Mouse (Mus musculus) liver, embryonic 12.5 days (tissue): Measurements from ENCODE around the gene Casz1. TPM values are rescaled to one million over a fixed set of nuclear protein-coding genes. Genes with fewer than 3 reads are reported as not detected.

Experiments
- ATAC-seq: fragments of 200-750 bp; cut with Nextera tagmentation; 2 replicates; pipeline ENCODE4 v1.8.0; 2017; ENCODE audit warnings: moderate number of reproducible peaks, mild to moderate bottlenecking, moderate library complexity
- H3K27ac ChIP-seq: fragments of 300-500 bp; sonication (generic); 2 replicates; pipeline ENCODE4 v1.5.1; 2016; ENCODE audit warnings: mild to moderate bottlenecking
- H3K27me3 ChIP-seq: fragments of 300-500 bp; sonication (generic); replicated peaks from 2 replicates; pipeline ENCODE4 v1.6.1; 2016; ENCODE audit warnings: mild to moderate bottlenecking, moderate library complexity
- H3K36me3 ChIP-seq: fragments of 300-500 bp; sonication (generic); 2 replicates; pipeline ENCODE4 v1.6.1; 2016; ENCODE audit warnings: mild to moderate bottlenecking, moderate library complexity
- H3K4me1 ChIP-seq: fragments of 300-500 bp; sonication (generic); 2 replicates; pipeline ENCODE4 v1.6.1; 2016
- H3K4me2 ChIP-seq: fragments of 300-500 bp; sonication (generic); 2 replicates; pipeline ENCODE4 v1.6.1; 2016; ENCODE audit warnings: mild to moderate bottlenecking, moderate library complexity
- H3K4me3 ChIP-seq: fragments of 300-500 bp; sonication (generic); 2 replicates; pipeline ENCODE4 v1.5.1; 2016; ENCODE audit warnings: mild to moderate bottlenecking, moderate library complexity
- H3K9ac ChIP-seq: fragments of 300-500 bp; sonication (generic); 2 replicates; pipeline ENCODE4 v1.6.1; 2016; ENCODE audit warnings: mild to moderate bottlenecking, moderate library complexity
- H3K9me3 ChIP-seq: fragments of 300-500 bp; sonication (generic); replicated peaks from 2 replicates; pipeline ENCODE4 v1.6.1; 2016; ENCODE audit warnings: mild to moderate bottlenecking, moderate library complexity
- WGBS: fragments of 180-500 bp; shearing (Covaris S2); methylation state at CpG from one replicate; pipeline ENCODE4 v1.1.7; 2016; ENCODE audit not compliant: insufficient replicate concordance; 5-methylcytosine and 5-hydroxymethylcytosine counted together
- polyA plus RNA-seq: library from polyadenylated mRNA; unstranded; fragments of >200 nt; fragmentation: Nextera tagmentation; extraction: Ambion mirVana; gene quantifications from 2 replicates; pipeline ENCODE4 v1.2.1, GENCODE M21; 2016

The Casz1 gene
- polyA plus RNA-seq, 1 experiment from 2014 or later: 0.50 TPM

- no peaks in the 10 kb centered on the region for H3K36me3 ChIP-seq
- no peak overlapping the region for H3K4me2 ChIP-seq
- WGBS: 71% methylated on average over 14 of the region's 14 CpGs
- no peak overlapping the region for H3K9ac ChIP-seq
- peaks cover 10% of the 10 kb centered on the region for H3K4me1 ChIP-seq
- no peak overlapping the region for H3K4me3 ChIP-seq
- H3K27ac ChIP-seq: no peak overlapping the region
- H3K27me3 ChIP-seq: peaks cover 91% of the 10 kb centered on the region
- no peak for ATAC-seq
- no peaks in the 10 kb centered on the region for H3K9me3 ChIP-seq
These were observed 80.4 kb downstream of the Casz1 start for GRCm38 (mm10) chr4:148884596-148884995.

- no peak overlapping the region for H3K9ac ChIP-seq
- no peaks in the 10 kb centered on the region for H3K36me3 ChIP-seq
- no peak for ATAC-seq
- no peaks in the 10 kb centered on the region for H3K9me3 ChIP-seq
- H3K27ac ChIP-seq: no peak overlapping the region
- WGBS: 58% methylated on average over 10 of the region's 10 CpGs
- H3K4me2 ChIP-seq: no peak overlapping the region
- H3K4me3 ChIP-seq: no peak overlapping the region
- peaks cover 91% of the 10 kb centered on the region for H3K27me3 ChIP-seq
- H3K4me1 ChIP-seq: peaks cover 4% of the 10 kb centered on the region; the same call in 1 of the 2 replicates
These were observed 81.2 kb downstream of the Casz1 start for GRCm38 (mm10) chr4:148885401-148885800.

- Histone ChIP-seq H3K4me1 (peaks cover 4% of the 10 kb centered on the region; the same call in 1 of the 2 replicates), H3K36me3 (no peaks in the 10 kb centered on the region), H3K9ac (no peak overlapping the region), H3K27ac (no peak overlapping the region), H3K27me3 (peaks cover 91% of the 10 kb centered on the region), H3K4me3 (no peak overlapping the region), H3K4me2 (no peak overlapping the region), H3K9me3 (no peaks in the 10 kb centered on the region)
- 60% methylated on average over 9 of the region's 9 CpGs for WGBS
- no peak for ATAC-seq
These were observed 81.8 kb downstream of the Casz1 start for GRCm38 (mm10) chr4:148885921-148886540.

- Histone ChIP-seq H3K36me3 (no peaks in the 10 kb centered on the region), H3K9me3 (no peaks in the 10 kb centered on the region), H3K4me2 (no peak overlapping the region), H3K4me3 (no peak overlapping the region), H3K27ac (no peak overlapping the region), H3K9ac (no peak overlapping the region), H3K4me1 (0 out of 2 replicates have a peak, but pooled peaks cover 6% of the 10 kb centered on the region), H3K27me3 (peaks cover 92% of the 10 kb centered on the region)
- 57% methylated on average over 8 of the region's 8 CpGs for WGBS
- no peak for ATAC-seq
These were observed 84.0 kb downstream of the Casz1 start for GRCm38 (mm10) chr4:148888229-148888628.

GRCm38 (mm10) chr4:148889011-148889410, 84.8 kb downstream of the Casz1 start:
- Histone ChIP-seq H3K36me3 (no peaks in the 10 kb centered on the region), H3K4me1 (0 out of 2 replicates have a peak, but pooled peaks cover 6% of the 10 kb centered on the region), H3K27ac (no peak overlapping the region), H3K9ac (no peak overlapping the region), H3K4me2 (no peak overlapping the region), H3K9me3 (no peaks in the 10 kb centered on the region), H3K27me3 (peaks cover 97% of the 10 kb centered on the region), H3K4me3 (no peak overlapping the region)
- ATAC-seq: no peak
- WGBS: 49% methylated on average over 6 of the region's 6 CpGs

- Histone ChIP-seq H3K27me3 (peaks cover 96% of the 10 kb centered on the region), H3K4me3 (no peak overlapping the region), H3K9me3 (no peaks in the 10 kb centered on the region), H3K9ac (no peak overlapping the region), H3K4me2 (peak overlapping the region; percentile 57; the same call in 1 of the 2 replicates), H3K27ac (no peak overlapping the region), H3K36me3 (no peaks in the 10 kb centered on the region), H3K4me1 (0 out of 2 replicates have a peak, but pooled peaks cover 6% of the 10 kb centered on the region)
- no peak for ATAC-seq
- WGBS: 60% methylated on average over 8 of the region's 8 CpGs
These were observed 86.2 kb downstream of the Casz1 start for GRCm38 (mm10) chr4:148890442-148890841.

- peak overlapping the region; percentile 57 for H3K4me2 ChIP-seq
- peaks cover 98% of the 10 kb centered on the region for H3K27me3 ChIP-seq
- H3K36me3 ChIP-seq: no peaks in the 10 kb centered on the region
- H3K9ac ChIP-seq: no peak overlapping the region
- H3K27ac ChIP-seq: no peak overlapping the region
- H3K4me3 ChIP-seq: peak overlapping the region; percentile 21
- 0 out of 2 replicates have a peak, but pooled peaks cover 6% of the 10 kb centered on the region for H3K4me1 ChIP-seq
- ATAC-seq: peak; percentile 40; the same call in 1 of the 2 replicates
- 7% methylated on average over 52 of the region's 52 CpGs for WGBS
- no peaks in the 10 kb centered on the region for H3K9me3 ChIP-seq
These were observed 86.9 kb downstream of the Casz1 start for GRCm38 (mm10) chr4:148890892-148891838.

- Histone ChIP-seq H3K9ac (no peak overlapping the region), H3K4me3 (no peak overlapping the region), H3K4me1 (peaks cover 11% of the 10 kb centered on the region), H3K4me2 (no peak overlapping the region), H3K27ac (no peak overlapping the region), H3K27me3 (peaks cover 95% of the 10 kb centered on the region), H3K36me3 (no peaks in the 10 kb centered on the region), H3K9me3 (no peaks in the 10 kb centered on the region)
- no peak for ATAC-seq
- 65% methylated on average over 6 of the region's 6 CpGs for WGBS
These were observed 91.9 kb downstream of the Casz1 start for GRCm38 (mm10) chr4:148896125-148896524.

GRCm38 (mm10) chr4:148899927-148900294, 95.7 kb downstream of the Casz1 start:
- H3K9me3 ChIP-seq: no peaks in the 10 kb centered on the region
- peaks cover 24% of the 10 kb centered on the region for H3K4me1 ChIP-seq
- H3K4me2 ChIP-seq: peak overlapping the region; percentile 96
- H3K4me3 ChIP-seq: peak overlapping the region; percentile 65
- peaks cover 94% of the 10 kb centered on the region for H3K27me3 ChIP-seq
- 14% methylated on average over 1 of the region's 1 CpGs for WGBS
- H3K9ac ChIP-seq: no peak overlapping the region
- no peak for ATAC-seq
- no peaks in the 10 kb centered on the region for H3K36me3 ChIP-seq
- no peak overlapping the region for H3K27ac ChIP-seq

- ATAC-seq: peak; percentile 76
- no peak overlapping the region for H3K27ac ChIP-seq
These were observed 96.3 kb downstream of the Casz1 start for GRCm38 (mm10) chr4:148900295-148901211.

GRCm38 (mm10) chr4:148901275-148902052, 97.2 kb downstream of the Casz1 start:
- no peak overlapping the region for H3K27ac ChIP-seq
- peaks cover 94% of the 10 kb centered on the region for H3K27me3 ChIP-seq
- 1% methylated on average over 62 of the region's 64 CpGs for WGBS
- no peak for ATAC-seq
- H3K36me3 ChIP-seq: no peaks in the 10 kb centered on the region
- H3K4me2 ChIP-seq: peak overlapping the region; percentile 96
- H3K9me3 ChIP-seq: no peaks in the 10 kb centered on the region
- peak overlapping the region; percentile 65 for H3K4me3 ChIP-seq
- H3K4me1 ChIP-seq: peaks cover 24% of the 10 kb centered on the region
- H3K9ac ChIP-seq: peak overlapping the region; percentile 45; the same call in 1 of the 2 replicates

More at GRCm38 (mm10) chr4:148900295-148901211, 96.3 kb downstream of the Casz1 start:
- Histone ChIP-seq H3K4me1 (peaks cover 24% of the 10 kb centered on the region), H3K4me3 (peak overlapping the region; percentile 65), H3K9me3 (no peaks in the 10 kb centered on the region), H3K4me2 (peak overlapping the region; percentile 96), H3K9ac (peak overlapping the region; percentile 37; the same call in 1 of the 2 replicates), H3K27me3 (peaks cover 94% of the 10 kb centered on the region), H3K36me3 (no peaks in the 10 kb centered on the region)
- WGBS: 2% methylated on average over 93 of the region's 123 CpGs
